Mouse (Mus musculus): ENCODE measurements at regions not wholly inside any gene's neighbourhood (a gene's known extent, or its start where the extent isn't known, plus 50 kb on each side); places are given as distances from the start of the nearest gene placed in this dataset.
A peak's percentile ranks its signal among the peaks of the same experiment; 100 is the strongest.

- intact Hi-C loops (cut with DNase I): no loop called here
- DNase-seq (ENCODE audit: low spot score in 2 of 2): peak in 1 of 2 experiments; percentile 10
Measured at GRCm38 (mm10) chr15:28560035-28560434, 356.5 kb downstream of the Dnah5 start.

- no peak for DNase-seq (ENCODE audit: low spot score in 2 of 2)
Measured at GRCm38 (mm10) chr15:28595294-28595693, 391.7 kb downstream of the Dnah5 start.

GRCm38 (mm10) chr15:28595725-28596124, 392.2 kb downstream of the Dnah5 start:
- intact Hi-C loops (cut with DNase I): no loop called here
- DNase-seq (ENCODE audit: low spot score in 2 of 2): no peak

More at GRCm38 (mm10) chr15:28595294-28595693, 391.7 kb downstream of the Dnah5 start:
- intact Hi-C loops (cut with DNase I): no loop called here

GRCm38 (mm10) chr15:28600132-28600531, 396.6 kb downstream of the Dnah5 start:
- DNase-seq (ENCODE audit: low spot score in 2 of 2): peak in 1 of 2 experiments; percentile 10
- intact Hi-C loops (cut with DNase I): no loop called here

GRCm38 (mm10) chr15:28615662-28616061, 412.1 kb downstream of the Dnah5 start:
- intact Hi-C loops (cut with DNase I): no loop called here
- DNase-seq (ENCODE audit: low spot score in 2 of 2): no peak

GRCm38 (mm10) chr15:28640349-28640748, 436.8 kb downstream of the Dnah5 start:
- no peak for DNase-seq (ENCODE audit: low spot score in 2 of 2)
- intact Hi-C loops (cut with DNase I): no loop called here

GRCm38 (mm10) chr15:28645122-28645521, 441.6 kb downstream of the Dnah5 start:
- no peak for DNase-seq (ENCODE audit: low spot score in 2 of 2)
- intact Hi-C loops (cut with DNase I): no loop called here

GRCm38 (mm10) chr15:28653996-28654395, 450.4 kb downstream of the Dnah5 start:
- intact Hi-C loops (cut with DNase I): no loop called here
- no peak for DNase-seq (ENCODE audit: low spot score in 2 of 2)

GRCm38 (mm10) chr15:28663847-28664602, 460.5 kb downstream of the Dnah5 start:
- peak; percentile 6 for DNase-seq (ENCODE audit: low spot score in 2 of 2)
- intact Hi-C loops (cut with DNase I): no loop called here
